Mouse (Mus musculus) kidney, adult 2 months (tissue): ENCODE measurements around the gene Dtnb. TPM values are rescaled to one million over a fixed set of nuclear protein-coding genes. Genes with fewer than 3 reads are reported as not detected.

Experiments used
- DNase-seq: peaks from one replicate; pipeline ENCODE4 v3.0.0; 2021
- H3K27ac ChIP-seq: fragments of 200-500 bp; 2 replicates; pipeline ENCODE4 v1.5.1; 2012; ENCODE audit warnings: low read depth, low read length, control low read depth, inconsistent platforms; ENCODE audit not compliant: insufficient read depth
- H3K27me3 ChIP-seq: fragments of 200-500 bp; replicated peaks from 2 replicates; pipeline ENCODE4 v1.6.1; 2012; ENCODE audit warnings: mild to moderate bottlenecking, moderate library complexity, low read length, inconsistent platforms; ENCODE audit not compliant: control insufficient read depth, insufficient read depth
- H3K36me3 ChIP-seq: fragments of 200-500 bp; 2 replicates; pipeline ENCODE4 v1.6.1; 2012; ENCODE audit warnings: mild to moderate bottlenecking, moderate library complexity, low read length, inconsistent platforms; ENCODE audit not compliant: control insufficient read depth, insufficient read depth
- H3K4me1 ChIP-seq: fragments of 200-500 bp; 2 replicates; pipeline ENCODE4 v1.6.1; 2011; ENCODE audit warnings: low read length; ENCODE audit not compliant: control insufficient read depth, insufficient read depth
- H3K4me3 ChIP-seq: fragments of 200-500 bp; 2 replicates; pipeline ENCODE4 v1.5.1; 2011; ENCODE audit warnings: mild to moderate bottlenecking, low read depth, low read length, control low read depth; ENCODE audit not compliant: insufficient read depth
- CTCF ChIP-seq: fragments of 200-500 bp; conservative IDR thresholded peaks from 2 replicates; pipeline ENCODE4 v1.5.1; 2011; ENCODE audit warnings: low read depth, mild to moderate bottlenecking, control low read depth, low read length, moderate library complexity, mixed read lengths; ENCODE audit not compliant: insufficient read depth, insufficient read length
- POLR2A ChIP-seq: fragments of 200-500 bp; IDR thresholded peaks from one replicate; pipeline ENCODE4 v1.6.1; 2011; ENCODE audit warnings: low read depth, low read length, control low read depth
- WGBS: fragments of 180-500 bp; shearing (Covaris S2); methylation state at CpG from one replicate; pipeline ENCODE4 v1.1.7; 2018; 5-methylcytosine and 5-hydroxymethylcytosine counted together
- polyA plus RNA-seq: library from polyadenylated mRNA; depleted of rRNA; stranded (reverse); fragments of >200 nt; gene quantifications from 2 replicates; pipeline ENCODE4 v1.2.3, GENCODE M21; 2012

Gene Dtnb
- polyA plus RNA-seq, 1 experiment: 60.5 TPM

- WGBS: 39% methylated on average over 4 of the region's 4 CpGs
- peak; percentile 76 for DNase-seq
- TF ChIP-seq POLR2A: no peak
- no peak for TF ChIP-seq CTCF
- Histone ChIP-seq H3K27me3 (no peaks in the 10 kb centered on the region), H3K4me3 (no peak overlapping the region), H3K27ac (peak overlapping the region; percentile 85), H3K4me1 (peaks cover 4% of the 10 kb centered on the region; the same call in 1 of the 2 replicates), H3K36me3 (no peaks in the 10 kb centered on the region)
Observed at GRCm38 (mm10) chr12:3626880-3627279, 54.7 kb downstream of the Dtnb start.

GRCm38 (mm10) chr12:3641931-3642330 lies 69.8 kb downstream of the Dtnb start:
- WGBS: 50% methylated on average over 3 of the region's 3 CpGs
- H3K4me3 ChIP-seq: no peak overlapping the region
- H3K4me1 ChIP-seq: no peaks in the 10 kb centered on the region
- peak; percentile 37 for DNase-seq
- H3K27ac ChIP-seq: no peak overlapping the region
- TF ChIP-seq POLR2A: no peak
- TF ChIP-seq CTCF: peak; percentile 52
- no peaks in the 10 kb centered on the region for H3K27me3 ChIP-seq
- H3K36me3 ChIP-seq: no peaks in the 10 kb centered on the region

- no peak for TF ChIP-seq POLR2A
- TF ChIP-seq CTCF: no peak
- Histone ChIP-seq H3K4me3 (no peak overlapping the region), H3K27me3 (no peaks in the 10 kb centered on the region), H3K4me1 (no peaks in the 10 kb centered on the region), H3K36me3 (no peaks in the 10 kb centered on the region), H3K27ac (no peak overlapping the region)
- 73% methylated on average over 7 of the region's 7 CpGs for WGBS
- no peak for DNase-seq
Observed at GRCm38 (mm10) chr12:3656799-3657198, 84.6 kb downstream of the Dtnb start.

- Histone ChIP-seq H3K27me3 (no peaks in the 10 kb centered on the region), H3K27ac (no peak overlapping the region), H3K4me3 (no peak overlapping the region), H3K4me1 (no peaks in the 10 kb centered on the region), H3K36me3 (no peaks in the 10 kb centered on the region)
- no peak for DNase-seq
- TF ChIP-seq POLR2A: no peak
- no peak for TF ChIP-seq CTCF
- WGBS: 89% methylated on average over 4 of the region's 4 CpGs
Observed at GRCm38 (mm10) chr12:3657234-3657633, 85.1 kb downstream of the Dtnb start.

GRCm38 (mm10) chr12:3657786-3658185 lies 85.6 kb downstream of the Dtnb start:
- Histone ChIP-seq H3K36me3 (no peaks in the 10 kb centered on the region), H3K4me3 (no peak overlapping the region), H3K4me1 (no peaks in the 10 kb centered on the region), H3K27ac (no peak overlapping the region), H3K27me3 (no peaks in the 10 kb centered on the region)
- DNase-seq: no peak
- WGBS: 83% methylated on average over 10 of the region's 10 CpGs
- TF ChIP-seq CTCF (no peak), POLR2A (no peak)

GRCm38 (mm10) chr12:3659554-3660311 lies 87.6 kb downstream of the Dtnb start:
- no peak overlapping the region for H3K4me3 ChIP-seq
- WGBS: 92% methylated on average over 4 of the region's 4 CpGs
- no peak for TF ChIP-seq POLR2A
- TF ChIP-seq CTCF: no peak
- H3K4me1 ChIP-seq: no peaks in the 10 kb centered on the region
- no peak for DNase-seq
- H3K27ac ChIP-seq: no peak overlapping the region
- no peaks in the 10 kb centered on the region for H3K36me3 ChIP-seq
- H3K27me3 ChIP-seq: no peaks in the 10 kb centered on the region

GRCm38 (mm10) chr12:3660985-3661635 lies 88.9 kb downstream of the Dtnb start:
- TF ChIP-seq POLR2A: no peak
- TF ChIP-seq CTCF: no peak
- Histone ChIP-seq H3K4me1 (no peaks in the 10 kb centered on the region), H3K27me3 (no peaks in the 10 kb centered on the region), H3K36me3 (no peaks in the 10 kb centered on the region), H3K4me3 (no peak overlapping the region), H3K27ac (no peak overlapping the region)
- peak; percentile 57 for DNase-seq
- 60% methylated on average over 1 of the region's 1 CpGs for WGBS
